Mouse (Mus musculus) spleen, adult 2 months (tissue): ENCODE data around the gene Ranbp2. TPM values are rescaled to one million over a fixed set of nuclear protein-coding genes. Genes with fewer than 3 reads are reported as not detected.

Source experiments
- DNase-seq, 2 experiments: peaks; one replicate each; pipeline versions ENCODE4 v3.0.0 to v3.0.0-alpha.2; 2012 to 2021; ENCODE audit warnings: low spot score in 2 of 2, low read depth in 1 of 2
- H3K27ac ChIP-seq: fragments of 200-500 bp; 2 replicates; pipeline ENCODE4 v1.5.1; 2012; ENCODE audit warnings: low read length, inconsistent platforms; ENCODE audit not compliant: insufficient read depth
- H3K27me3 ChIP-seq: fragments of 200-500 bp; 2 replicates; pipeline ENCODE4 v1.6.1; 2012; ENCODE audit warnings: mild to moderate bottlenecking, moderate library complexity, low read length, inconsistent platforms; ENCODE audit not compliant: control insufficient read depth, insufficient read depth
- H3K36me3 ChIP-seq: fragments of 200-500 bp; 2 replicates; pipeline ENCODE4 v1.6.1; 2012; ENCODE audit warnings: mild to moderate bottlenecking, low read length, inconsistent platforms; ENCODE audit not compliant: control insufficient read depth, insufficient read depth
- H3K4me1 ChIP-seq: fragments of 200-500 bp; 2 replicates; pipeline ENCODE4 v1.6.1; 2011; ENCODE audit warnings: inconsistent platforms; ENCODE audit not compliant: control insufficient read depth, insufficient read depth, insufficient read length
- H3K4me3 ChIP-seq: fragments of 200-500 bp; 2 replicates; pipeline ENCODE4 v1.5.1; 2011; ENCODE audit warnings: mild to moderate bottlenecking, inconsistent platforms; ENCODE audit not compliant: insufficient read depth, insufficient read length; ENCODE audit errors: extremely low read depth
- CTCF ChIP-seq: fragments of 200-500 bp; IDR thresholded peaks from 2 replicates; pipeline ENCODE4 v1.5.1; 2011; ENCODE audit warnings: mild to moderate bottlenecking, inconsistent platforms; ENCODE audit not compliant: insufficient read depth, insufficient read length, insufficient replicate concordance; ENCODE audit errors: extremely low read depth
- POLR2A ChIP-seq: fragments of 200-500 bp; IDR thresholded peaks from 2 replicates; pipeline ENCODE4 v1.6.1; 2011; ENCODE audit warnings: low read depth, low read length, inconsistent platforms
- WGBS: fragments of 180-500 bp; shearing (Covaris S2); methylation state at CpG from one replicate; pipeline ENCODE4 v1.1.7; 2018; 5-methylcytosine and 5-hydroxymethylcytosine counted together
- polyA plus RNA-seq: library from polyadenylated mRNA; depleted of rRNA; stranded (reverse); fragments of >200 nt; gene quantifications from 2 replicates; pipeline ENCODE4 v1.2.3, GENCODE M21; 2012; rRNA removed

Ranbp2 gene
- polyA plus RNA-seq, 1 experiment = 2.5 TPM

GRCm38 (mm10) chr10:58540613-58541012 is 93.9 kb downstream of the Ranbp2 start:
- no peaks in the 10 kb centered on the region for H3K4me1 ChIP-seq
- H3K27ac ChIP-seq = no peak overlapping the region
- no peaks in the 10 kb centered on the region for H3K36me3 ChIP-seq
- 94% methylated on average over 13 of the region's 13 CpGs for WGBS
- no peak overlapping the region for H3K4me3 ChIP-seq
- DNase-seq = no peak
- TF ChIP-seq CTCF (no peak), POLR2A (no peak)
- H3K27me3 ChIP-seq = no peaks in the 10 kb centered on the region

Other genes starting within 250 kb of the Ranbp2 start
- gene AW822073, start 222.0 kb upstream of the Ranbp2 start, polyA plus RNA-seq = not detected in 2 replicates
- not detected in 2 replicates for gene Duxf3, start 214.2 kb upstream of the Ranbp2 start, polyA plus RNA-seq
- not detected in 2 replicates for gene Gm4981, start 210.2 kb upstream of the Ranbp2 start, polyA plus RNA-seq
- 3.7 and 4.6 TPM in 2 replicates for gene Gcc2, start 191.4 kb upstream of the Ranbp2 start, polyA plus RNA-seq
- 11.4 and 15.7 TPM in 2 replicates for gene Lims1, start 123.5 kb upstream of the Ranbp2 start, polyA plus RNA-seq
- gene Ccdc138, start 51.0 kb downstream of the Ranbp2 start, polyA plus RNA-seq = 0.14 and 0.22 TPM in 2 replicates
- gene Edar, start 228.7 kb downstream of the Ranbp2 start, polyA plus RNA-seq = 0.45 and 0.72 TPM in 2 replicates